Mouse (Mus musculus) adrenal gland (tissue): ENCODE measurements around the gene Stim2.

ENCODE experiments used
- intact Hi-C: fragments of 180-260 bp; cut with DNase I; formaldehyde crosslinking; loops from one replicate; pipeline ENCODE4 v1.15.1; 2025

The Stim2 gene

GRCm38 (mm10) chr5:54109096-54109495 lies 110.8 kb downstream of the Stim2 start:
- intact Hi-C loops = loop anchor here (5.0 kb wide), 1 partner anchor 112 kb away; the partner anchor contains the start of gene Stim2

- intact Hi-C loops = no loop called here
Measured at GRCm38 (mm10) chr5:54110789-54111188, 112.5 kb downstream of the Stim2 start.

GRCm38 (mm10) chr5:54113284-54113683 lies 115.0 kb downstream of the Stim2 start:
- intact Hi-C loops = loop anchor here (1.0 kb wide), 1 partner anchor 241 kb away; no protein-coding TSS in a partner anchor

- intact Hi-C loops = no loop called here
Measured at GRCm38 (mm10) chr5:54116538-54116937, 118.2 kb downstream of the Stim2 start.

- intact Hi-C loops = no loop called here
Measured at GRCm38 (mm10) chr5:54118410-54119212, 120.3 kb downstream of the Stim2 start.

GRCm38 (mm10) chr5:54148091-54148795 lies 149.9 kb downstream of the Stim2 start:
- intact Hi-C loops = no loop called here

GRCm38 (mm10) chr5:54154503-54155226 lies 156.4 kb downstream of the Stim2 start:
- intact Hi-C loops = no loop called here

GRCm38 (mm10) chr5:54155227-54155776 lies 157.0 kb downstream of the Stim2 start:
- intact Hi-C loops = no loop called here

GRCm38 (mm10) chr5:54155916-54156315 lies 157.6 kb downstream of the Stim2 start:
- intact Hi-C loops = no loop called here

- intact Hi-C loops = no loop called here
Measured at GRCm38 (mm10) chr5:54156944-54157527, 158.7 kb downstream of the Stim2 start.

- intact Hi-C loops = no loop called here
Measured at GRCm38 (mm10) chr5:54158230-54158629, 159.9 kb downstream of the Stim2 start.

- intact Hi-C loops = no loop called here
Measured at GRCm38 (mm10) chr5:54159156-54159793, 161.0 kb downstream of the Stim2 start.

GRCm38 (mm10) chr5:54160561-54160960 lies 162.3 kb downstream of the Stim2 start:
- intact Hi-C loops = no loop called here

- intact Hi-C loops = no loop called here
Measured at GRCm38 (mm10) chr5:54163890-54164289, 165.6 kb downstream of the Stim2 start.
